Mouse (Mus musculus): ENCODE measurements around the gene Pde11a. TPM values are rescaled to one million over a fixed set of nuclear protein-coding genes. Genes with fewer than 3 reads are reported as not detected.

Pde11a gene
- polyA plus RNA-seq, 1 experiment from 2014 or later: 0.36 TPM

- peak; percentile 79 for DNase-seq (ENCODE audit: low spot score)
- no peak overlapping the region for H3K4me2 ChIP-seq (replicated peaks; ENCODE audit: low read depth, low read length)
- H3K4me1 ChIP-seq (replicated peaks; ENCODE audit: control insufficient read depth, insufficient read depth, low read length): peaks cover 6% of the 10 kb centered on the region; the same call in 1 of the 2 replicates
- H3K36me3 ChIP-seq (ENCODE audit: control insufficient read depth, insufficient read depth, low read length): no peaks in the 10 kb centered on the region
- 0 out of 2 replicates have a peak overlapping the region, but pooled peaks have one; percentile 6 for H3K27ac ChIP-seq (ENCODE audit: low read depth, low read length)
- ATAC-seq (ENCODE audit: low FRiP score): peak; percentile 53
- no peak overlapping the region for H3K9ac ChIP-seq (ENCODE audit: low read depth, low read length)
- H3K9me3 ChIP-seq (ENCODE audit: control insufficient read depth, low read length): no peaks in the 10 kb centered on the region
- no peak overlapping the region for H3K4me3 ChIP-seq (ENCODE audit: low read depth, low read length)
- WGBS: 44% methylated on average over 13 of the region's 13 CpGs
- H3K27me3 ChIP-seq (ENCODE audit: control insufficient read depth, insufficient read depth, low read length): no peaks in the 10 kb centered on the region
Measured at GRCm38 (mm10) chr2:75990885-75991539, 347.6 kb downstream of the Pde11a start.

- Histone ChIP-seq H3K4me2 (replicated peaks; ENCODE audit: low read depth, low read length) (no peak overlapping the region), H3K9ac (ENCODE audit: low read depth, low read length) (no peak overlapping the region), H3K27ac (ENCODE audit: low read depth, low read length) (peak overlapping the region; percentile 66; the same call in 1 of the 2 replicates), H3K9me3 (ENCODE audit: control insufficient read depth, low read length) (no peaks in the 10 kb centered on the region), H3K4me1 (replicated peaks; ENCODE audit: control insufficient read depth, insufficient read depth, low read length) (peaks cover 8% of the 10 kb centered on the region; the same call in 1 of the 2 replicates), H3K36me3 (ENCODE audit: control insufficient read depth, insufficient read depth, low read length) (no peaks in the 10 kb centered on the region), H3K27me3 (ENCODE audit: control insufficient read depth, insufficient read depth, low read length) (no peaks in the 10 kb centered on the region), H3K4me3 (ENCODE audit: low read depth, low read length) (no peak overlapping the region)
- no peak for DNase-seq (ENCODE audit: low spot score)
- ATAC-seq (ENCODE audit: low FRiP score): no peak
- WGBS: 64% methylated on average over 4 of the region's 4 CpGs
Measured at GRCm38 (mm10) chr2:75989694-75990093, 348.9 kb downstream of the Pde11a start.

GRCm38 (mm10) chr2:75988779-75989363 is 349.7 kb downstream of the Pde11a start:
- Histone ChIP-seq H3K27ac (ENCODE audit: low read depth, low read length) (peak overlapping the region; percentile 66), H3K9ac (ENCODE audit: low read depth, low read length) (peak overlapping the region; percentile 42; the same call in 1 of the 2 replicates), H3K4me2 (replicated peaks; ENCODE audit: low read depth, low read length) (no peak overlapping the region), H3K9me3 (ENCODE audit: control insufficient read depth, low read length) (no peaks in the 10 kb centered on the region), H3K36me3 (ENCODE audit: control insufficient read depth, insufficient read depth, low read length) (no peaks in the 10 kb centered on the region), H3K4me3 (ENCODE audit: low read depth, low read length) (no peak overlapping the region), H3K27me3 (ENCODE audit: control insufficient read depth, insufficient read depth, low read length) (no peaks in the 10 kb centered on the region), H3K4me1 (replicated peaks; ENCODE audit: control insufficient read depth, insufficient read depth, low read length) (peaks cover 8% of the 10 kb centered on the region; the same call in 1 of the 2 replicates)
- ATAC-seq (ENCODE audit: low FRiP score) (0 out of 2 replicates have a peak, but pooled peaks have one; percentile 28), DNase-seq (ENCODE audit: low spot score) (no peak)
- 33% methylated on average over 7 of the region's 7 CpGs for WGBS

- peak; percentile 28 for ATAC-seq (ENCODE audit: low FRiP score)
- Histone ChIP-seq H3K27me3 (ENCODE audit: control insufficient read depth, insufficient read depth, low read length) (no peaks in the 10 kb centered on the region), H3K27ac (ENCODE audit: low read depth, low read length) (peak overlapping the region; percentile 66), H3K9me3 (ENCODE audit: control insufficient read depth, low read length) (no peaks in the 10 kb centered on the region), H3K9ac (ENCODE audit: low read depth, low read length) (0 out of 2 replicates have a peak overlapping the region, but pooled peaks have one; percentile 42), H3K4me3 (ENCODE audit: low read depth, low read length) (no peak overlapping the region), H3K4me2 (replicated peaks; ENCODE audit: low read depth, low read length) (no peak overlapping the region), H3K36me3 (ENCODE audit: control insufficient read depth, insufficient read depth, low read length) (no peaks in the 10 kb centered on the region), H3K4me1 (replicated peaks; ENCODE audit: control insufficient read depth, insufficient read depth, low read length) (peaks cover 8% of the 10 kb centered on the region; the same call in 1 of the 2 replicates)
- DNase-seq (ENCODE audit: low spot score): no peak
- 49% methylated on average over 4 of the region's 4 CpGs for WGBS
Measured at GRCm38 (mm10) chr2:75988378-75988777, 350.2 kb downstream of the Pde11a start.

- Histone ChIP-seq H3K4me2 (replicated peaks; ENCODE audit: low read depth, low read length) (no peak overlapping the region), H3K27me3 (ENCODE audit: control insufficient read depth, insufficient read depth, low read length) (no peaks in the 10 kb centered on the region), H3K4me1 (replicated peaks; ENCODE audit: control insufficient read depth, insufficient read depth, low read length) (peaks cover 8% of the 10 kb centered on the region; the same call in 1 of the 2 replicates), H3K9ac (ENCODE audit: low read depth, low read length) (no peak overlapping the region), H3K9me3 (ENCODE audit: control insufficient read depth, low read length) (no peaks in the 10 kb centered on the region), H3K4me3 (ENCODE audit: low read depth, low read length) (no peak overlapping the region), H3K36me3 (ENCODE audit: control insufficient read depth, insufficient read depth, low read length) (no peaks in the 10 kb centered on the region), H3K27ac (ENCODE audit: low read depth, low read length) (peak overlapping the region; percentile 66; the same call in 1 of the 2 replicates)
- WGBS: 73% methylated on average over 9 of the region's 9 CpGs
- no peak for ATAC-seq (ENCODE audit: low FRiP score)
- DNase-seq (ENCODE audit: low spot score): no peak
Measured at GRCm38 (mm10) chr2:75987739-75988138, 350.8 kb downstream of the Pde11a start.

GRCm38 (mm10) chr2:75985124-75985523 is 353.4 kb downstream of the Pde11a start:
- no peaks in the 10 kb centered on the region for H3K36me3 ChIP-seq (ENCODE audit: control insufficient read depth, insufficient read depth, low read length)
- H3K9ac ChIP-seq (ENCODE audit: low read depth, low read length): no peak overlapping the region
- H3K4me1 ChIP-seq (replicated peaks; ENCODE audit: control insufficient read depth, insufficient read depth, low read length): peaks cover 4% of the 10 kb centered on the region; the same call in 1 of the 2 replicates
- no peak overlapping the region for H3K4me2 ChIP-seq (replicated peaks; ENCODE audit: low read depth, low read length)
- no peak overlapping the region for H3K27ac ChIP-seq (ENCODE audit: low read depth, low read length)
- DNase-seq (ENCODE audit: low spot score) (peak; percentile 81), ATAC-seq (ENCODE audit: low FRiP score) (peak; percentile 65)
- 10% methylated on average over 2 of the region's 2 CpGs for WGBS
- no peaks in the 10 kb centered on the region for H3K27me3 ChIP-seq (ENCODE audit: control insufficient read depth, insufficient read depth, low read length)
- no peak overlapping the region for H3K4me3 ChIP-seq (ENCODE audit: low read depth, low read length)
- H3K9me3 ChIP-seq (ENCODE audit: control insufficient read depth, low read length): no peaks in the 10 kb centered on the region

GRCm38 (mm10) chr2:75983847-75984246 is 354.7 kb downstream of the Pde11a start:
- Histone ChIP-seq H3K27me3 (ENCODE audit: control insufficient read depth, insufficient read depth, low read length) (no peaks in the 10 kb centered on the region; the same call in 1 of the 2 replicates), H3K4me3 (ENCODE audit: low read depth, low read length) (no peak overlapping the region), H3K9me3 (ENCODE audit: control insufficient read depth, low read length) (no peaks in the 10 kb centered on the region), H3K9ac (ENCODE audit: low read depth, low read length) (no peak overlapping the region), H3K4me2 (replicated peaks; ENCODE audit: low read depth, low read length) (no peak overlapping the region), H3K27ac (ENCODE audit: low read depth, low read length) (peak overlapping the region; percentile 42; the same call in 1 of the 2 replicates), H3K4me1 (replicated peaks; ENCODE audit: control insufficient read depth, insufficient read depth, low read length) (peaks cover 4% of the 10 kb centered on the region; the same call in 1 of the 2 replicates), H3K36me3 (ENCODE audit: control insufficient read depth, insufficient read depth, low read length) (no peaks in the 10 kb centered on the region)
- DNase-seq (ENCODE audit: low spot score): no peak
- ATAC-seq (ENCODE audit: low FRiP score): no peak
- 63% methylated on average over 3 of the region's 3 CpGs for WGBS

- DNase-seq (ENCODE audit: low spot score): no peak
- H3K27ac ChIP-seq (ENCODE audit: low read depth, low read length): no peak overlapping the region
- H3K36me3 ChIP-seq (ENCODE audit: control insufficient read depth, insufficient read depth, low read length): no peaks in the 10 kb centered on the region
- 95% methylated on average over 3 of the region's 3 CpGs for WGBS
- H3K4me1 ChIP-seq (replicated peaks; ENCODE audit: control insufficient read depth, insufficient read depth, low read length): peaks cover 4% of the 10 kb centered on the region; the same call in 1 of the 2 replicates
- no peak overlapping the region for H3K4me3 ChIP-seq (ENCODE audit: low read depth, low read length)
- ATAC-seq (ENCODE audit: low FRiP score): no peak
- H3K4me2 ChIP-seq (replicated peaks; ENCODE audit: low read depth, low read length): no peak overlapping the region
- no peaks in the 10 kb centered on the region for H3K9me3 ChIP-seq (ENCODE audit: control insufficient read depth, low read length)
- no peak overlapping the region for H3K9ac ChIP-seq (ENCODE audit: low read depth, low read length)
- H3K27me3 ChIP-seq (ENCODE audit: control insufficient read depth, insufficient read depth, low read length): no peaks in the 10 kb centered on the region; the same call in 1 of the 2 replicates
Measured at GRCm38 (mm10) chr2:75983091-75983490, 355.5 kb downstream of the Pde11a start.

Measured in hindbrain, embryonic 11.5 days (tissue).